Mouse (Mus musculus): ENCODE data around the gene Srgap2. TPM values are rescaled to one million over a fixed set of nuclear protein-coding genes. Genes with fewer than 3 reads are reported as not detected.

Srgap2 gene
- polyA plus RNA-seq, 1 experiment from 2014 or later: 4.1 TPM

- Histone ChIP-seq H3K36me3 (replicated peaks; ENCODE audit: insufficient read depth, low read length) (0 out of 2 replicates have a peak, but pooled peaks cover 3% of the 10 kb centered on the region), H3K9me3 (ENCODE audit: low read length) (no peaks in the 10 kb centered on the region), H3K27me3 (ENCODE audit: insufficient read depth, low read length) (no peaks in the 10 kb centered on the region), H3K4me3 (ENCODE audit: low read depth, low read length) (peak overlapping the region; percentile 68), H3K4me2 (ENCODE audit: low read depth, low read length) (peak overlapping the region; percentile 99), H3K9ac (replicated peaks) (no peak overlapping the region), H3K4me1 (ENCODE audit: insufficient read depth) (peaks cover 42% of the 10 kb centered on the region), H3K27ac (ENCODE audit: low read depth) (no peak overlapping the region)
- ATAC-seq: no peak
- no peak for DNase-seq
- 62% methylated on average over 3 of the region's 3 CpGs for WGBS (ENCODE audit: insufficient replicate concordance)
- no peak for TF ChIP-seq EP300 (IDR thresholded peaks at IDR 0.05; ENCODE audit: low read depth)
- no peak for TF ChIP-seq CTCF (IDR thresholded peaks at IDR 0.05; ENCODE audit: low read depth)
Observed at GRCm38 (mm10) chr1:131523794-131524193, 3.4 kb downstream of the Srgap2 start.

DNA sequence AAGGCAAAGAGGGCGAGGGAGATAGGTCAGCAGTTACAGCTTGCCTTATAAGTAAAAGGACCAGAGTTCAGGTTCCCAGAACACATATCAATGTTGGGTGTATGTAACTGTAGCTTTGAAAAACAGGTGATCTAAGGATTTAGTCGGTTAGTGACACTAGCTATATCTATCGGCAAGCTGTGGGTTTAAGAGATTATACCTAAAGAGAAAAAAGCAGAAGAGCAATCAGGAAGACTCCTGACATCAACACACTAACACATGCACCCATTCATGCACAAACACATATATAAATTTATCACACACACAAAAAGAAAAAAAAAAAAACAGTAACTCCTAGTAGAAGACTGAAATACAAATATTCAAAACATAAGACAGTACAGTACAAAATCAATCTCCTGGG lies 10.6 kb downstream of the Srgap2 start:
- TF ChIP-seq EP300 (IDR thresholded peaks at IDR 0.05; ENCODE audit: low read depth) (no peak), CTCF (IDR thresholded peaks at IDR 0.05; ENCODE audit: low read depth) (no peak)

DNA sequence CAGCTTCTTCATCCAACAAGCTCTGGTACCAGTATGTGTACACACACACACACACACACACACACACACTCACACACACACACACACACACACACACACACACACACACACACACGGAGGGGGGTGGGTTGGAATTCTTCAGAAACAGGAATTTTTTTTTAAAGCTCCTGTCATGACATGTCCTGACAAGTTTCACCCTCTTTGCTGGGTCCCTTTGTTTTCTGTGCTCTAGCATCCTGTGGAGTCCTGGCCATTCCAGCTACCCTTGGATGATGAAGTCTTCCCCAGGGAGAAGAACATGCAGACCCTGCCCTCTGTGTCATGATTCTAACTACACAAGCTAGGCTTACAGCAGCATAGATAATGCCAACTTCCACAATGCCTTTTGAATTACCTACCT lies 13.0 kb downstream of the Srgap2 start:
- DNase-seq: no peak
- H3K9ac ChIP-seq (replicated peaks): no peak overlapping the region
- no peak overlapping the region for H3K4me3 ChIP-seq (ENCODE audit: low read depth, low read length)
- TF ChIP-seq EP300 (IDR thresholded peaks at IDR 0.05; ENCODE audit: low read depth): no peak
- no peak for ATAC-seq
- H3K27me3 ChIP-seq (ENCODE audit: insufficient read depth, low read length): no peaks in the 10 kb centered on the region
- H3K36me3 ChIP-seq (replicated peaks; ENCODE audit: insufficient read depth, low read length): no peaks in the 10 kb centered on the region; the same call in 1 of the 2 replicates
- no peaks in the 10 kb centered on the region for H3K9me3 ChIP-seq (ENCODE audit: low read length)
- 0 out of 2 replicates have a peak overlapping the region, but pooled peaks have one; percentile 6 for H3K4me2 ChIP-seq (ENCODE audit: low read depth, low read length)
- H3K27ac ChIP-seq (ENCODE audit: low read depth): no peak overlapping the region
- 46% methylated on average over 1 of the region's 1 CpGs for WGBS (ENCODE audit: insufficient replicate concordance)
- peaks cover 11% of the 10 kb centered on the region; the same call in 1 of the 2 replicates for H3K4me1 ChIP-seq (ENCODE audit: insufficient read depth)

More for the DNA sequence above, 10.6 kb downstream of the Srgap2 start:
- no peak overlapping the region for H3K9ac ChIP-seq (replicated peaks)
- H3K27ac ChIP-seq (ENCODE audit: low read depth): no peak overlapping the region
- no peaks in the 10 kb centered on the region for H3K9me3 ChIP-seq (ENCODE audit: low read length)
- no peak overlapping the region for H3K4me3 ChIP-seq (ENCODE audit: low read depth, low read length)
- no peaks in the 10 kb centered on the region for H3K36me3 ChIP-seq (replicated peaks; ENCODE audit: insufficient read depth, low read length)
- WGBS (ENCODE audit: insufficient replicate concordance): 74% methylated on average over 3 of the region's 3 CpGs
- no peak overlapping the region for H3K4me2 ChIP-seq (ENCODE audit: low read depth, low read length)
- no peaks in the 10 kb centered on the region for H3K27me3 ChIP-seq (ENCODE audit: insufficient read depth, low read length)
- ATAC-seq (no peak), DNase-seq (no peak)
- H3K4me1 ChIP-seq (ENCODE audit: insufficient read depth): peaks cover 17% of the 10 kb centered on the region; the same call in 1 of the 2 replicates

GRCm38 (mm10) chr1:131513136-131513535 lies 14.0 kb downstream of the Srgap2 start:
- no peaks in the 10 kb centered on the region for H3K9me3 ChIP-seq (ENCODE audit: low read length)
- H3K36me3 ChIP-seq (replicated peaks; ENCODE audit: insufficient read depth, low read length): no peaks in the 10 kb centered on the region; the same call in 1 of the 2 replicates
- no peak overlapping the region for H3K9ac ChIP-seq (replicated peaks)
- 77% methylated on average over 2 of the region's 2 CpGs for WGBS (ENCODE audit: insufficient replicate concordance)
- ATAC-seq: no peak
- no peak for DNase-seq
- no peaks in the 10 kb centered on the region for H3K27me3 ChIP-seq (ENCODE audit: insufficient read depth, low read length)
- TF ChIP-seq CTCF (IDR thresholded peaks at IDR 0.05; ENCODE audit: low read depth) (no peak), EP300 (IDR thresholded peaks at IDR 0.05; ENCODE audit: low read depth) (no peak)
- H3K4me1 ChIP-seq (ENCODE audit: insufficient read depth): peaks cover 11% of the 10 kb centered on the region; the same call in 1 of the 2 replicates
- H3K27ac ChIP-seq (ENCODE audit: low read depth): no peak overlapping the region
- H3K4me3 ChIP-seq (ENCODE audit: low read depth, low read length): no peak overlapping the region
- no peak overlapping the region for H3K4me2 ChIP-seq (ENCODE audit: low read depth, low read length)

- Histone ChIP-seq H3K4me3 (ENCODE audit: low read depth, low read length) (no peak overlapping the region), H3K9me3 (ENCODE audit: low read length) (no peaks in the 10 kb centered on the region), H3K27ac (ENCODE audit: low read depth) (peak overlapping the region; percentile 39; the same call in 1 of the 2 replicates), H3K4me2 (ENCODE audit: low read depth, low read length) (no peak overlapping the region), H3K4me1 (ENCODE audit: insufficient read depth) (peaks cover 11% of the 10 kb centered on the region; the same call in 1 of the 2 replicates), H3K36me3 (replicated peaks; ENCODE audit: insufficient read depth, low read length) (no peaks in the 10 kb centered on the region; the same call in 1 of the 2 replicates), H3K9ac (replicated peaks) (no peak overlapping the region), H3K27me3 (ENCODE audit: insufficient read depth, low read length) (no peaks in the 10 kb centered on the region)
- TF ChIP-seq CTCF (IDR thresholded peaks at IDR 0.05; ENCODE audit: low read depth): no peak
- TF ChIP-seq EP300 (IDR thresholded peaks at IDR 0.05; ENCODE audit: low read depth): no peak
- ATAC-seq (no peak), DNase-seq (no peak)
- WGBS (ENCODE audit: insufficient replicate concordance): 61% methylated on average over 3 of the region's 3 CpGs
Observed at GRCm38 (mm10) chr1:131511661-131512500, 15.3 kb downstream of the Srgap2 start.

DNA sequence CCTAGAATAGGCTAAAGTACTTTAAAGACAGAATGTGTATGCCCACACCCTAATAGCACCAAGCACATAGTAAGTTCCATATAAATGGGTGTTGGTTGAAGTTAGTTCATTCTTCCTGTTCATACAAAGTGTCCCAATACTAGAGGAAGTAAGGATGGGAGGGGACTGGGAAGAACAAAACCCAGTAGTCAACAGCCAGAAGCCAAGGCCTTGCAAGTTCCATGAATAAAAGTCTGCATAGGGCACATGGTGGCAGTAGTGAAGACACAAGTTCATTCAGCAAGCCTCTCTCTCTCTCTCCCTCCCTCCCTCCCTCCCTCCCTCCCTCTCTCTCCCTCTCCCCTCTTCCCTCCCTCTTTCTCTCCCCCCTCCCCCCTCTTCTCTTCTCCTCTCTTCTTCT lies 16.0 kb downstream of the Srgap2 start:
- H3K36me3 ChIP-seq (replicated peaks; ENCODE audit: insufficient read depth, low read length): no peaks in the 10 kb centered on the region; the same call in 1 of the 2 replicates
- H3K4me3 ChIP-seq (ENCODE audit: low read depth, low read length): no peak overlapping the region
- no peaks in the 10 kb centered on the region for H3K27me3 ChIP-seq (ENCODE audit: insufficient read depth, low read length)
- DNase-seq (no peak), ATAC-seq (no peak)
- no peak for TF ChIP-seq CTCF (IDR thresholded peaks at IDR 0.05; ENCODE audit: low read depth)
- no peak for TF ChIP-seq EP300 (IDR thresholded peaks at IDR 0.05; ENCODE audit: low read depth)
- H3K9ac ChIP-seq (replicated peaks): no peak overlapping the region
- peaks cover 11% of the 10 kb centered on the region; the same call in 1 of the 2 replicates for H3K4me1 ChIP-seq (ENCODE audit: insufficient read depth)
- H3K4me2 ChIP-seq (ENCODE audit: low read depth, low read length): no peak overlapping the region
- no peaks in the 10 kb centered on the region for H3K9me3 ChIP-seq (ENCODE audit: low read length)
- no peak overlapping the region for H3K27ac ChIP-seq (ENCODE audit: low read depth)

All from liver, postnatal 0 days (tissue).